Mouse (Mus musculus) liver, postnatal 0 days (tissue): ENCODE measurements around the gene Lrrc31. TPM values are rescaled to one million over a fixed set of nuclear protein-coding genes. Genes with fewer than 3 reads are reported as not detected.

ENCODE experiments used
- ATAC-seq: fragments of 200-750 bp; cut with Nextera tagmentation; 2 replicates; pipeline ENCODE4 v1.8.0; 2017; ENCODE audit warnings: mild to moderate bottlenecking, moderate library complexity
- DNase-seq: peaks from one replicate; pipeline ENCODE4 v3.0.0-alpha.2; 2016
- H3K27ac ChIP-seq: fragments of 300-500 bp; sonication (generic); 2 replicates; pipeline ENCODE4 v1.5.1; 2014; ENCODE audit warnings: antibody characterized with exemption, moderate library complexity, mild to moderate bottlenecking, low read depth
- H3K27me3 ChIP-seq: fragments of 300-500 bp; sonication (generic); 2 replicates; pipeline ENCODE4 v1.6.1; 2014; ENCODE audit warnings: low read length, control low read depth, mixed read lengths; ENCODE audit not compliant: insufficient read depth
- H3K36me3 ChIP-seq: fragments of 300-500 bp; sonication (generic); replicated peaks from 2 replicates; pipeline ENCODE4 v1.6.1; 2014; ENCODE audit warnings: mild to moderate bottlenecking, control low read depth, low read length, moderate library complexity, mixed read lengths; ENCODE audit not compliant: insufficient read depth
- H3K4me1 ChIP-seq: fragments of 300-500 bp; sonication (generic); 2 replicates; pipeline ENCODE4 v1.6.1; 2014; ENCODE audit warnings: antibody characterized with exemption, mild to moderate bottlenecking, control low read depth; ENCODE audit not compliant: insufficient read depth
- H3K4me2 ChIP-seq: fragments of 300-500 bp; sonication (generic); 2 replicates; pipeline ENCODE4 v1.6.1; 2014; ENCODE audit warnings: low read depth, mild to moderate bottlenecking, low read length, moderate library complexity, mixed read lengths
- H3K4me3 ChIP-seq: fragments of 300-500 bp; sonication (generic); 2 replicates; pipeline ENCODE4 v1.5.1; 2014; ENCODE audit warnings: low read depth, low read length
- H3K9ac ChIP-seq: fragments of 300-500 bp; sonication (generic); replicated peaks from 2 replicates; pipeline ENCODE4 v1.6.1; 2014; ENCODE audit warnings: mild to moderate bottlenecking, moderate library complexity
- H3K9me3 ChIP-seq: fragments of 300-500 bp; sonication (generic); 2 replicates; pipeline ENCODE4 v1.6.1; 2016; ENCODE audit warnings: mild to moderate bottlenecking, control low read depth, low read length, mixed read lengths
- CTCF ChIP-seq: sonication (generic); IDR thresholded peaks from 2 replicates; pipeline ENCODE4 v1.5.1; 2016; ENCODE audit warnings: antibody characterized with exemption, low read depth
- EP300 ChIP-seq: IDR thresholded peaks from 2 replicates; pipeline ENCODE4 v1.6.1; 2016; ENCODE audit warnings: antibody characterized with exemption, low read depth, mild to moderate bottlenecking
- WGBS: fragments of 180-500 bp; shearing (Covaris S2); extraction: QIAGEN DNeasy Blood & Tissue Kit; methylation state at CpG from one replicate; pipeline ENCODE4 v1.1.7; 2014; ENCODE audit not compliant: insufficient replicate concordance; 5-methylcytosine and 5-hydroxymethylcytosine counted together
- polyA plus RNA-seq: library from polyadenylated mRNA; unstranded; fragments of >200 nt; fragmentation: Nextera tagmentation; extraction: Ambion mirVana; gene quantifications from 2 replicates; pipeline ENCODE4 v1.2.1, GENCODE M21; 2015

Gene Lrrc31
- polyA plus RNA-seq, 1 experiment from 2014 or later: 0.06 TPM

DNA sequence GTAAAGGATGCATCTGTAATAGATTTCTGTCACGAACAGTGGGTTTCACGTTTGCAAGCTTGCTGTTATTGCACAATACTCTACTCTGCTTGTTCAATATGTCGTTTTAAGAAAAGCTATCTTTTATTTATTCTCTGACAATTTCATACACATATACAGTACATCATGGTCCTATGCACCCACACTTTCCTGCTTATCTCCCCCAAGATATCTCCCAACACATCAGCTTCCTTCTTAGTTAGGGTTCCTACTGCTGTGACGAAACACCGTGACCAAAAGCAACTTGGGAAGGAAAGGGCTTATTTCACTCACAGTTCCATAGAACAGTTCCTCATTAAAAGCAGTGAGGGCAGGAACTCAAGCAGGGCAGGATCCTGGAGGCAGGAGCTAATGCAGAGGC lies 43.7 kb downstream of the Lrrc31 start:
- no peak for DNase-seq
- H3K27ac ChIP-seq: no peak overlapping the region
- no peak for ATAC-seq
- no peak overlapping the region for H3K9ac ChIP-seq
- H3K9me3 ChIP-seq: no peaks in the 10 kb centered on the region
- H3K36me3 ChIP-seq: no peaks in the 10 kb centered on the region
- no peak for TF ChIP-seq CTCF
- no peak for TF ChIP-seq EP300
- no peaks in the 10 kb centered on the region for H3K4me1 ChIP-seq
- H3K4me3 ChIP-seq: no peak overlapping the region
- H3K4me2 ChIP-seq: no peak overlapping the region
- H3K27me3 ChIP-seq: peaks cover 5% of the 10 kb centered on the region; the same call in 1 of the 2 replicates
- 39% methylated on average over 5 of the region's 5 CpGs for WGBS

DNA sequence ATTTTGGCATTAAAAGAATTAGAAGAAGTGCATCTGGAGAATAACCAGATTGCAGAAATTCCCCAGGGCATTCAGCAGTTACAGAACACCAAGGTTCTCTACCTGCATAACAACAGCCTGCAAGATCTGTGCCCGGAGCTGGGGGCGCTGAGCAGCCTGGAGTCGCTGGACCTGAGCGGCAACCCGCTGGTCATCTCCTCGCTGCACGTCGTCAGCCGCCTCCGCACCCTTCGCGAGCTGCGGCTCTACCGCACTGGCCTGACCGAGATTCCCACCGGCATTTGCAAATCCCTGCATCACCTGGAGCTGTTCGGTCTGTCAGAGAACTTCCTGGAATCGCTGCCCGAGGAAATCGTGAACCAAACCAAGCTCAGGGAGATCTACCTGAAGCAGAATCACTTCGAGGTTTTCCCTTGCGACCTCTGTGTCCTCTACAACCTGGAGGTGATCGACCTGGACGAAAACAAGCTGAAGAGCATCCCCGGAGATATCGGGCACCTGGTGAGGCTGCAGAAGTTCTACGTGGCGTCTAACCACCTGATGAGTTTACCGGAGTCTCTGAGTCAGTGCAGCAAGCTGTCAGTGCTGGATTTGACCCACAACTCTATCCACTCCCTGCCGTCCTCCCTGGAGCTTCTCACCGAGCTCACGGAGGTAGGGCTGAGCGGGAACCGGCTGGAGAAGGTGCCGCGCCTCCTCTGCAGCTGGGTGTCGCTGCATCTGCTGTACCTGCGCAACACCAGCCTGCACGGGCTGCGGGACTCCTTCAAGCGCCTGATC lies 49.4 kb downstream of the Lrrc31 start:
- ATAC-seq: no peak; the same call in 1 of the 2 replicates

DNA sequence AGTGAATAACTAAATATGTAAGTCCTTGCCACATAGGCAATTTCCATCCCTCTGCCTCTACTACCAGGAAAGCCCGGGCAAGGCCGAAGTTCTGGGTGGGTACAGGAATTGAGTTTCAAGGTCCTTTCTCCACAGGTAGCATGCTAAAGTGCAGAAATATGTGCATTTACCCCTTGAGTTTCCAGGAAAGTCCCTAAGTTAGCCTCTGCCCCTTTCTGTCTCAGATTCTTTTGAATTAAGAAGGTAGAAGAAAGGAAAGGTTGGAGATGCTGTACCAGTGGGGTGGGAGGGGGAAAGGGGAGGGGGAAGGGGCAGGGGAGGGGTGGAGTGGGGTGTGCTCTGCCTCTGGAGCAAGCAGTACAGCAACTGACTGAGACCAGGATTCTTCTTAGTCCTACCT lies 51.2 kb downstream of the Lrrc31 start:
- H3K9ac ChIP-seq: no peak overlapping the region
- H3K36me3 ChIP-seq: no peaks in the 10 kb centered on the region
- no peak for ATAC-seq
- H3K27ac ChIP-seq: no peak overlapping the region
- TF ChIP-seq CTCF (no peak), EP300 (no peak)
- no peaks in the 10 kb centered on the region for H3K9me3 ChIP-seq
- 74% methylated on average over 2 of the region's 2 CpGs for WGBS
- no peak overlapping the region for H3K4me2 ChIP-seq
- peaks cover 27% of the 10 kb centered on the region; the same call in 1 of the 2 replicates for H3K27me3 ChIP-seq
- H3K4me1 ChIP-seq: peaks cover 7% of the 10 kb centered on the region; the same call in 1 of the 2 replicates
- H3K4me3 ChIP-seq: no peak overlapping the region
- DNase-seq: no peak

More for the DNA sequence above, 49.4 kb downstream of the Lrrc31 start:
- H3K27me3 ChIP-seq: peaks cover 27% of the 10 kb centered on the region; the same call in 1 of the 2 replicates
- TF ChIP-seq CTCF (peak; percentile 38), EP300 (no peak)
- H3K4me3 ChIP-seq: peak overlapping the region; percentile 31
- no peaks in the 10 kb centered on the region for H3K9me3 ChIP-seq
- H3K4me1 ChIP-seq: peaks cover 7% of the 10 kb centered on the region; the same call in 1 of the 2 replicates
- H3K9ac ChIP-seq: no peak overlapping the region
- WGBS: 2% methylated on average over 41 of the region's 41 CpGs
- no peaks in the 10 kb centered on the region for H3K36me3 ChIP-seq
- DNase-seq: peak; percentile 23
- H3K27ac ChIP-seq: no peak overlapping the region
- peak overlapping the region; percentile 61 for H3K4me2 ChIP-seq

DNA sequence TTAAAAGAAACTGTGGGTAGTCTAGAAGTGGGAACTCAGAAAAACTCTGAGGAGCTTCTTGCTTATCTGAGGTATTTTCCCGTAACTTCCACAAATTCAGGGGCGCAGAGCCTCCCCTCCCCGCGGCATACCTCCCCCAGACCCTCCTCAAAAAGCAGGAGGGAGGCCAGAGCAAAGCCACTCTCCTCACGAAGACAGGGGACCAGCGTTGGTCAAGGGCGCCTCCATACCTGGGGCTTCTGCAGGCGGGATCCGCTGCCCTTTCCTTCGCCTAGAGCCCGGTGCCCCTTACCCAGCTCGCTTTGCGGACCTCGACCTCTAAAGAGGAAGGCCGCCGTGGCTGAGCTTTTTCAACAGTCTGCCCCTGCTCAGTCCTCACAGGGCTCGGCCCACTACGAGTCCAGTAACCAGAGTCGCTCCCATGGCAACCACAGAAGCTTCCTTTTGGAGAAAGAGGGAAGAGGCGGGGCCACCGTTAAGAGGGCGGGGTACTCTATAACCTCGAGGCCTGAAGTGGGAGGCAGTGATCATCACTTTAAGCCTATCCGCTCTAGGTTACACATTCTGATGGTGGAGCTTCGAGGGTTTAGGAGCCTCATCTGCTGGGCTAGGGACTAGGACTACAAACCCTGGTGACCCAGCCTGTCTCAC lies 52.1 kb downstream of the Lrrc31 start, which contains the start of gene Lrrc34:
TSS of gene Lrrc34 (minus strand) at position 430 of the 651 bp plus-strand sequence.
- Histone ChIP-seq H3K4me3 (peak within 1 kb of the TSS; percentile 3; the same call in 1 of the 2 replicates), H3K4me1 (peaks cover 7% of the 10 kb centered on the region; the same call in 1 of the 2 replicates), H3K9me3 (no peaks in the 10 kb centered on the region), H3K4me2 (peak within 1 kb of the TSS; percentile 53), H3K9ac (no peak within 1 kb of the TSS), H3K27me3 (peaks cover 27% of the 10 kb centered on the region; the same call in 1 of the 2 replicates), H3K27ac (no peak within 1 kb of the TSS), H3K36me3 (no peaks in the 10 kb centered on the region)
- WGBS: 2% methylated on average over 25 of the region's 25 CpGs
- ATAC-seq (peak; percentile 68), DNase-seq (peak; percentile 60)
- TF ChIP-seq CTCF: no peak
- TF ChIP-seq EP300: no peak

DNA sequence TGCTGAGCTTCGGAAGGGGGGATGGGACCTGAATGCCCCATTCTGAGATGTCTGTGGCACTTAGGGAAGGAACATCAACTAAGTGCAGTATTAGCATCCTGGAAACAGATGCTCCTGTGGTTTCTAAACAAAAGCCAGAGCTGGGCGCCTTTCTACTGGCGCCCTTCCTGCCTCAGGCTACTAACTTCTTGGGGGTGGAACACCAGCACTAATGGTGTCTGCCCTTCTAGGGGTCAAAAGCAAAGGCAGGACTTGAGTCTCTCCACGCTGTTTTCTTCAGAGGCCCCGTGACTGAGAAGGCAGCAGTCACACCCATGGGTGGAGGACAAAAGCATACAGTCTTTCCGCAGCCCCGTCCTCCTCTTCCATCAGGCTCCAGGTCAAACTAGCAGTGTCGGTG lies 52.9 kb downstream of the Lrrc31 start:
- H3K4me2 ChIP-seq: no peak overlapping the region
- TF ChIP-seq CTCF (no peak), EP300 (no peak)
- H3K9me3 ChIP-seq: no peaks in the 10 kb centered on the region
- no peak overlapping the region for H3K9ac ChIP-seq
- DNase-seq (no peak), ATAC-seq (no peak)
- H3K4me3 ChIP-seq: no peak overlapping the region
- H3K36me3 ChIP-seq: no peaks in the 10 kb centered on the region
- peaks cover 24% of the 10 kb centered on the region; the same call in 1 of the 2 replicates for H3K27me3 ChIP-seq
- 49% methylated on average over 8 of the region's 8 CpGs for WGBS
- H3K27ac ChIP-seq: no peak overlapping the region
- peaks cover 7% of the 10 kb centered on the region; the same call in 1 of the 2 replicates for H3K4me1 ChIP-seq

DNA sequence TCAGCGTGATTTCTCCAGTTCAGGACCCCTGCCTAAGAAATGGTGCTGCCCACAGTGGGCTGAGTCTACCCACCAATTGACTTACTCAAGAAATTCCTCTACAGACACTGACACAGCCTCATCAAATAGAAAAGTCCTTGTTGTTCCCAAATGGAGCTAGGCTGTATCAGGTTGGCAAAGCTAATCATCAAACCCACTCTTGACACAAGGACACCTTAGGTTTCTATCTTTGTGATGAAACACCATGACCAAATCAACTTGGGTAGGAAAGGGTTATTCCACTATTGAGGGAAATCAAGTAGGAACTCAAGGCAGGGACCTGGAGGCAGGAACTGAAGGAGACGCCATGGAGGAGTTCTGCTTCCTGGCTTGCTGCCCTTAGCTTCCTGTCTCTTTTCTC lies 55.4 kb downstream of the Lrrc31 start, which contains the start of gene Lrriq4:
TSS of gene Lrriq4 (plus strand) at position 301 of the 400 bp plus-strand sequence.
- no peak within 1 kb of the TSS for H3K27ac ChIP-seq
- H3K36me3 ChIP-seq: no peaks in the 10 kb centered on the region
- H3K4me3 ChIP-seq: no peak within 1 kb of the TSS
- WGBS: 67% methylated on average over 2 of the region's 2 CpGs
- H3K27me3 ChIP-seq: peaks cover 6% of the 10 kb centered on the region; the same call in 1 of the 2 replicates
- H3K4me2 ChIP-seq: no peak within 1 kb of the TSS
- DNase-seq: no peak
- H3K9ac ChIP-seq: no peak within 1 kb of the TSS
- ATAC-seq: no peak
- TF ChIP-seq CTCF: no peak
- TF ChIP-seq EP300: no peak
- H3K4me1 ChIP-seq: peaks cover 3% of the 10 kb centered on the region; the same call in 1 of the 2 replicates
- H3K9me3 ChIP-seq: no peaks in the 10 kb centered on the region
